Mouse (Mus musculus) limb, embryonic 15.5 days (tissue): ENCODE results near the gene Usp37. TPM values are rescaled to one million over a fixed set of nuclear protein-coding genes. Genes with fewer than 3 reads are reported as not detected.
"Not testable (repeated sequence)": the region's sequence is repeated elsewhere in the genome, so short reads cannot be mapped to it uniquely, and the experiment has no call there.

Experiments
- ATAC-seq: fragments of 200-750 bp; cut with Nextera tagmentation; 2 replicates; pipeline ENCODE4 v1.8.0; 2017; ENCODE audit warnings: low read depth, moderate TSS enrichment; ENCODE audit not compliant: insufficient number of reproducible peaks, low FRiP score, low TSS enrichment
- H3K27ac ChIP-seq: fragments of 300-500 bp; sonication (generic); 2 replicates; pipeline ENCODE4 v1.5.1; 2015; ENCODE audit warnings: moderate library complexity, mild to moderate bottlenecking, inconsistent platforms
- H3K27me3 ChIP-seq: fragments of 300-500 bp; sonication (generic); 2 replicates; pipeline ENCODE4 v1.6.1; 2015; ENCODE audit warnings: inconsistent platforms
- H3K36me3 ChIP-seq: fragments of 300-500 bp; sonication (generic); 2 replicates; pipeline ENCODE4 v1.6.1; 2015; ENCODE audit warnings: inconsistent platforms
- H3K4me1 ChIP-seq: fragments of 300-500 bp; sonication (generic); 2 replicates; pipeline ENCODE4 v1.6.1; 2015; ENCODE audit warnings: inconsistent platforms
- H3K4me2 ChIP-seq: fragments of 300-500 bp; sonication (generic); 2 replicates; pipeline ENCODE4 v1.6.1; 2015; ENCODE audit warnings: mild to moderate bottlenecking, inconsistent platforms
- H3K4me3 ChIP-seq: fragments of 300-500 bp; sonication (generic); 2 replicates; pipeline ENCODE4 v1.5.1; 2015; ENCODE audit warnings: mild to moderate bottlenecking, inconsistent platforms
- H3K9ac ChIP-seq: fragments of 300-500 bp; sonication (generic); 2 replicates; pipeline ENCODE4 v1.6.1; 2015; ENCODE audit warnings: inconsistent platforms
- H3K9me3 ChIP-seq: fragments of 300-500 bp; sonication (generic); 2 replicates; pipeline ENCODE4 v1.6.1; 2016; ENCODE audit warnings: inconsistent platforms
- WGBS: fragments of 180-500 bp; shearing (Covaris S2); methylation state at CpG from one replicate; pipeline ENCODE4 v1.1.7; 2015; 5-methylcytosine and 5-hydroxymethylcytosine counted together
- polyA plus RNA-seq: library from polyadenylated mRNA; unstranded; fragments of >200 nt; fragmentation: Nextera tagmentation; extraction: Ambion mirVana; gene quantifications from 2 replicates; pipeline ENCODE4 v1.2.1, GENCODE M21; 2015

Usp37 gene
- polyA plus RNA-seq, 1 experiment from 2014 or later = 30.5 TPM

DNA sequence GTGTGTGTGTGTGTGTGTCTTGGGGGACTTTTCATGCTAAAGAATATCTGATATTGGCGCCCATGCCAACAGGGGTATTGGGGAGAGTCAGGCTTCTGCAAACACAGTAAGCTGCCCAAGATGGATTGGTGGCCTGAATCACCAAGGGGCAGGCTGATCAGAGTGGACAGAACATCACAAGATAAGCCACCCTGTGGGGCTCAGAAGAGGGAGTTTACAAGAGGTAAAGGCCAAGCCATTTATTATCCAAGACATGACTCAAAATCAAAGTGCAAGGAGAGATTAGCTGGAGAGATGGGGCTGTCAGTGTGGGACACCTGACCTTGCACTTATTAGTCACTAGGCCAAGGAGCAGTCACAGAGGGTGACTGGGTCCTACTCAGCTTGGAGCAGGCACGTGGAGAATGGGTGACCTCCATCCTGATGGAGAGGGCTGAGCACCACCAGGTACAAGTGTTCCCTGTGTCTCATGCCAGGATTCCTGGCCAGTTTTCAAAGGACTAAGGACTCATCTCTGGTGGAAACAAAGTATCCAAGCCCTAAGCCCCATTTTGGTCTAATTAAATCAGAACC, 132.2 kb downstream of the Usp37 start:
- 60% methylated on average over 2 of the region's 2 CpGs for WGBS
- Histone ChIP-seq H3K36me3 (no peaks in the 10 kb centered on the region), H3K4me3 (no peak overlapping the region), H3K9me3 (no peaks in the 10 kb centered on the region), H3K9ac (no peak overlapping the region), H3K27me3 (no peaks in the 10 kb centered on the region), H3K4me2 (no peak overlapping the region), H3K27ac (no peak overlapping the region), H3K4me1 (peaks cover 4% of the 10 kb centered on the region; the same call in 1 of the 2 replicates)
- no peak for ATAC-seq

DNA sequence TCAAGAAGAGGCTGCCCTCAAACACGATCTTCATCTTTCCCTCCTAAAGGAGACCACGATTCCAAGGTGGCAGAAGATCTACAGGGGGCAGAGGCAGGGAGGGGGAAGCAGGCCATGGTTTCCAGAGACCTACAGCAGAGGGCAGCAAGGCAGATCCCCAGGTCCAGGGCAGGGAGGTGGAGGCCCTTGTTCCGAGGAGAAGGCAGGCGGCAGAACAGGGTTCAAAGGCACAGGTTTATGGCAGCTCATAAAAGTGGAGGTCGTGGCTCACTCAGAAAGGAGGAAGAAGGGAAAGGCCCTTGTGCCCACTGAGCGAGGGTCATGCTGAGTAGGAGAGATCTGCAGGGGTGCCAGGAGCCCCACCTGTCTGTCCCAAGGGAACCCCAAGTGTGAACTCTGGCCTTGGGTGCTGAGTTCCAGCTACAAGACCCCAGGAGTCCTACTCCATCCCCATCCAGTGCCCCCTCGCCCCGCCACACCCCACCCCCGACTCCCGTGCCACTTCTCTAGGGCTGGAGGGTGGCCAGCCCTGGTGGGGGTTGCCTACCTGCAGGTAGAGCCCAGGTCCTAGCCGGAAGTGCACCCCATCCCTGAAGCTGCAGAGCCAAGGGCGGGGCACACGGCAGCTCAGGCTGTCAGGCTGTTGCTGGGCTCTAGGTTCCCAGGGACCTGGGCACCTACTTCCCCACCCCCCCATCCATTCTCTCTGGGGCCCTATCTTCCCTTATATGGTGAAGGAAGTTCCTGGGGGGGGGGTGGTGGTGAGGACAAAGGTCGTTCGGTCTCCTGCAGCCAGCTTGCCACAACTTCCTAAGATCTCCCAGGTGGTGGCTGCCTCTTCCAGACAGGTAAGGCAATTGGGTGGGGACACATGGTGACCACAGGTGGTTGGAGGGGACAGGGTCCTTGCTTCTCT, 135.2 kb downstream of the Usp37 start, which contains the start of gene Vil1:
Gene Vil1, plus strand, starts transcription at position 788 of the 916 bp plus-strand sequence.
- 36% methylated on average over 15 of the region's 15 CpGs for WGBS
- Histone ChIP-seq H3K4me3 (no peak within 1 kb of the TSS), H3K4me1 (peaks cover 4% of the 10 kb centered on the region; the same call in 1 of the 2 replicates), H3K4me2 (no peak within 1 kb of the TSS), H3K9me3 (no peaks in the 10 kb centered on the region), H3K27ac (no peak within 1 kb of the TSS), H3K36me3 (no peaks in the 10 kb centered on the region), H3K27me3 (no peaks in the 10 kb centered on the region), H3K9ac (no peak within 1 kb of the TSS)
- no peak for ATAC-seq

DNA sequence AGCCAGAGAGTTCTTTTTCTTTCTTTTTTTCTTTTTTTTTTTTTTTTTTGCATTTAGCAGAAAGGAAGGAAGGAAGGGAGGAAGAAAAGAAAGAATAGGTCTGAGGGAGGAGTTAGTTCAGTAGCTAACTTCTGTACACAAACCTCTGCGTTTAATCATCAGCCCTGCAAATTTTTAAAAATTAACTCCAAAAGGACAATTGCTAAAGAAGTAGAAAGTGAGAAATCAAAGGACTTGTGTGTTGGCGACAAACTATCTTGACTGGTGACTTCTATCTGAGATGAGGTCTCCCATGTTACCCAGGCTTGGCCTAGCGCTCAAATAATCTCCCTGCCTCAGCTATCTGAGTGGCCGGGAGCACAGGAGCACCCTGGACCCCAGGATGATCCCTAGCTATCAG, 139.9 kb downstream of the Usp37 start:
- Histone ChIP-seq H3K9ac (no peak overlapping the region), H3K27me3 (no peaks in the 10 kb centered on the region; the same call in 1 of the 2 replicates), H3K4me3 (no peak overlapping the region), H3K4me2 (no peak overlapping the region), H3K4me1 (peaks cover 4% of the 10 kb centered on the region; the same call in 1 of the 2 replicates), H3K36me3 (no peaks in the 10 kb centered on the region), H3K27ac (no peak overlapping the region), H3K9me3 (no peaks in the 10 kb centered on the region)
- ATAC-seq = no peak
- WGBS = 90% methylated on average over 4 of the region's 4 CpGs

DNA sequence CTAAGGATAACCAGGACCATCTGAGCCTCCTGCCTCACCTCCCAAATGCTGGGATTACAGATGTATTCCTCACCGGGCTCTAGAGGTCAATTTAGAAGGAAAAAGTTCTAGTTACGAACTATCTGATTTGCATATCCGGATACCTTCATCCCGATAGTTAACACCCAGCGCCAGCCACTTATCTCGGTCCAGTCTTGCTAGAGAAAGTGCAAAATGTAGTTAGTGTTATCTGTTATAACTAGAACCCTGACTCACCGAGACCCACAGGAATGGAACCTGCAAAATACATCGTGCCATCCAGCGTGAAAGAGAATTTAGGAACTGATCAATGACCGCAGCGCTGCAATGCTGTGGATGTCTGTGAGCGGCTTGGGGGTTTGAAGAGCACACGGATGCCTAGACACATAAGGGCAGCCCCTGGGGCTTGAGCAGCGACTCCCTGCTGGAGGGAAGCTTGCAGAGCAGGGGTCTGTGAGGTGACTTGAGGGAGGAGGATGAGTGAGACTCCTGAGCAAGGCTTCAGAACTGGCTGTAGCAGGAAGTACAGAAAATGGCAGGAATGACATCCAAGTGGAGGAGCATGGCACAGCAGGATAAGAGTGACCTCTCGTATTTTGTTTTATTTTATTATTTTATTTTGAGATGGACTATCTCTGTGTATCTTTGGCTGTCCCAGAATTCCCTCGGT, 142.9 kb downstream of the Usp37 start:
- WGBS = 51% methylated on average over 16 of the region's 16 CpGs
- no peaks in the 10 kb centered on the region for H3K36me3 ChIP-seq
- no peaks in the 10 kb centered on the region; the same call in 1 of the 2 replicates for H3K27me3 ChIP-seq
- H3K4me2 ChIP-seq = no peak overlapping the region
- H3K27ac ChIP-seq = no peak overlapping the region
- no peak overlapping the region for H3K9ac ChIP-seq
- no peaks in the 10 kb centered on the region for H3K9me3 ChIP-seq
- peaks cover 18% of the 10 kb centered on the region; the same call in 1 of the 2 replicates for H3K4me1 ChIP-seq
- no peak for ATAC-seq
- no peak overlapping the region for H3K4me3 ChIP-seq

DNA sequence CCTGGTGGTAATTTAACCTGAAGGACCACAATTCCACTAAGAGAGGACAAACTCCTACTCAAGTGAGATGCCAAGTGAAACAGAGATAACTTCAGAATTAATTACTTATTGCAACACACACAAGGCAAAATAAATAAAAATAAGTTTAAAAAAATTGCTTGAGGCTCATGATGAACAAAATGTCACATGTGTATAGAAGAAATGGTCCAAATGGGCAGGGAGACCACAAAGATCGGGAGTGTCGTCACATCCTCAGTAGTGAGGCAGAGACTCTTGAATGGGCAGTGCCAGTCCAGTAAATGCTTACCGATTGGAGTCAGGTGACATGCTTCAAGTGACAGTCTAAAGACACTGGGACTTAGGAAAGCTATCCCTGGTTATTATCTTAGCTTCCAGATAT, 143.6 kb downstream of the Usp37 start:
- H3K4me3 ChIP-seq = no peak overlapping the region
- no peak for ATAC-seq
- H3K4me1 ChIP-seq = peaks cover 18% of the 10 kb centered on the region; the same call in 1 of the 2 replicates
- H3K27me3 ChIP-seq = no peaks in the 10 kb centered on the region; the same call in 1 of the 2 replicates
- H3K9ac ChIP-seq = no peak overlapping the region
- no peak overlapping the region for H3K27ac ChIP-seq
- no peak overlapping the region for H3K4me2 ChIP-seq
- no peaks in the 10 kb centered on the region for H3K36me3 ChIP-seq
- WGBS = 82% methylated on average over 3 of the region's 3 CpGs
- H3K9me3 ChIP-seq = no peaks in the 10 kb centered on the region

DNA sequence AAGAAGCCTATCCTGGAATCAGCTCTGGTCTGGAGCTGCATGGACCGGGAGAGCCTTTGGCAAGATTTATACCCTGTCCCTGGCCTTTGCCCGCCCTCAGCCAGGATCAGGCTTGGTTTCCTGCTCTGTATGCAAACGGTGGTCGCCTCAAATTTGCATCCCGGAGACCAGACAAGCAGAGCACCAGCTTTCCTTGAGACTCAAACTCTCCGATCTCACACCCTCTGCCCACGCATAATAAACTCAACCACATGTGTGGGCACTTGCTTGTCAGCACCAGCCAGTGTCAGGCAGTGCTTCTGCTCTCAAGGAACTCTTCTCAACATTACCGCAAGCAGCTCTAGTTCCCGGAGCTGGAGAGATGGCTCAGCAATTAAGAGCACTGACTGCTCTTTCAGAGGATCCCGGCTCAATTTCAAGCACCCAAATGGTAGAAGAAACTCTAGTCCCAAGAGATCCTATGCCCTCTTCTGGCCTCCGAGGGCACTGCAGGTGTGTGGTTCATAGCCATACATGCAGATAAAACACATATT, 146.1 kb downstream of the Usp37 start:
- Histone ChIP-seq H3K27me3 (no peaks in the 10 kb centered on the region; the same call in 1 of the 2 replicates), H3K4me2 (peak overlapping the region; percentile 81), H3K27ac (peak overlapping the region; percentile 96), H3K4me1 (peaks cover 37% of the 10 kb centered on the region), H3K9ac (peak overlapping the region; percentile 40), H3K4me3 (peak overlapping the region; percentile 44), H3K9me3 (no peaks in the 10 kb centered on the region), H3K36me3 (peaks cover 24% of the 10 kb centered on the region)
- 5% methylated on average over 11 of the region's 11 CpGs for WGBS
- ATAC-seq = peak; percentile 20

DNA sequence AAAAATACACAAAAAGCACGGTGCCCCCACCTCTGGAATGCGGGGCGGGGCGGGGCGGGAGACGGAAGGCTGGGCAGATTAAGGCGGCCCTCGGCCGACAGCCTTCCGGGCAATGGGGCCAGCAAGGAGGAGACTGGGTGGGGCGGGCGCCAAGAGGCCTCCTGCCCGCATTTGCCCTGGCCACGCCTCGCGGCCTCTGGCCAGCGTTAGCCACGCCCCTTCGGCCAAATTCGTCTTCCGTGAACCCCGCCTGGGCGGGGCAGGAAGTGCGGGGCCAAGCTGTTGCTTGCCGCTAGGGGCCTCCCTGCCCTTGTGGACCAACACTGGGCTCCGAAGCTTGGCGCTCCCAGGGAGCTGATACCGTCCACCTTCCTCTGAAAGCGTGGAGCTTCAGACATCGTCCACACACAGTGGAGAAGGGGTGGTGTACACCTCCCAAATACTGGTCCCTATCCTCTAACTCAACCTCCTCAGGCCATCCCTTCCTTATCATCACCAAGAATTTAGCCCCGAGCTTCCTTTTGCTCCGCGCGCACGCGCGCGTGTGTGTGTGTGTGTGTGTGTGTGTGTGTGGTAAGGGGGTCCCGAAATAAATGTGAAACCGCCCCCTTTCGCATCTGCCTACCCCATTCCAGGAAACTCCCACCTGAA, 146.7 kb downstream of the Usp37 start:
- H3K4me3 ChIP-seq = peak overlapping the region; percentile 44
- WGBS = under 1% methylated on average over 40 of the region's 41 CpGs
- peak overlapping the region; percentile 40 for H3K9ac ChIP-seq
- H3K4me1 ChIP-seq = peaks cover 42% of the 10 kb centered on the region
- no peaks in the 10 kb centered on the region for H3K9me3 ChIP-seq
- H3K4me2 ChIP-seq = peak overlapping the region; percentile 81
- peaks cover 24% of the 10 kb centered on the region for H3K36me3 ChIP-seq
- no peaks in the 10 kb centered on the region; the same call in 1 of the 2 replicates for H3K27me3 ChIP-seq
- peak overlapping the region; percentile 96 for H3K27ac ChIP-seq
- peak; percentile 88 for ATAC-seq

DNA sequence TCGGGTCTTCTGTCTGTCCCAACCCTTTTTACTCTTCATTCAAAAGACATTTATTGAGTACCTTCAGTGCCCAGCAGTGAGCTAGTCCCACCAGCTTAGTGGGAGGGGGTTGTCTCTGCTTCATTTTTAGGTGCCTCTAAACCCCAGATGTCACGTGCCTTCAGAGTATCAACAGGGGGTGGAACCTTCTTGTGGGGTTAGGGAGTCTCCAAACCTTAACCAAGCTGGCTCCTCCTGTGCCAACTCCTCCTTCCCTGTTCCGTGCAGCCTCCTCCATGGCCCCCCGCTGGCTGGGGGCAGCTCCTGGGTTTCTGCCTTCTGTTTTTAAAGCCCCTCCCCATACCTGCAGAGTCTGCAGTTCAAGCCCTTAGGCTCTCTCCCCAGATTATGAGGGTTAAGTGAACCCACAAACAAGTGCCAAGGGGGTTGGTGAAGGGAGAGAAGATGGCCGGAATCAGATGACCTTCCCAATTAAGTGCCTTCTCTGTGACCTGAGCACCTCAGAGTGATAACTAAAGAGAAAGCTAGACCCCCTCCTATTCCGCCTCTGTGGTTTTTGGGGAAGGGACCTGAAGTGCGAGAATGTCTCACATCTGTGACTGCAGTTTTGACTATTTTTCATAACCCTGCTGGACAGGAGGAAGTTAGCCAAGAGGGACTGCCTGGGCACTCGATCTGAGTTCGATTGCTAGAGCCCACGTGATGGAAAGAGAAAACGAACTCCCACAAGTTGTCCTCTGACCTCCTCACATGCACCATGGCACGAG, 147.4 kb downstream of the Usp37 start:
- not testable (repeated sequence) for H3K9ac ChIP-seq, ATAC-seq

DNA sequence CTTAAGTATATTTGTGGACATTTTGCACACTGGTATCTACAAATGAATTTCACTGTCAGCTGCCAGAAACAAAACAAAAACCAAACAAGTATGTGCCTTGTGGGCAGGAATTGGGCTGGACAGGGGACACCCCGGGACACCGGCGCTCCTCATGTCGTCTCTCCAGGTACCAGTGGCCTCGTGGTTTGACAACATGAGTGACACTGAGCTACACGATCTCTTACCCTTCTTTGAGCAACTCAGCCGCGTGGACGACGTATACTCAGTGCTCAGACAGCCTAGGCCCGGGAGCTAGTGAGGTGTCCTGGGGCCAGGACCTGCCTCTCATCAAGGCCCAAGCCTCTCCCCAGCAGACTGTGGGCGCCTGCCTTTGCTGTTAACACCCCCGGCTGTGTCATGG, 148.8 kb downstream of the Usp37 start:
- WGBS = 88% methylated on average over 13 of the region's 13 CpGs
- no peak overlapping the region for H3K4me2 ChIP-seq
- peaks cover 24% of the 10 kb centered on the region for H3K36me3 ChIP-seq
- peaks cover 50% of the 10 kb centered on the region for H3K4me1 ChIP-seq
- H3K9me3 ChIP-seq = no peaks in the 10 kb centered on the region
- H3K4me3 ChIP-seq = no peak overlapping the region
- no peak overlapping the region for H3K27ac ChIP-seq
- no peaks in the 10 kb centered on the region for H3K27me3 ChIP-seq
- H3K9ac ChIP-seq = no peak overlapping the region
- ATAC-seq = no peak

More for the DNA sequence above, 147.4 kb downstream of the Usp37 start:
- H3K4me2 ChIP-seq = peak overlapping the region; percentile 81
- 10% methylated on average over 12 of the region's 12 CpGs for WGBS
- H3K36me3 ChIP-seq = peaks cover 24% of the 10 kb centered on the region
- peaks cover 42% of the 10 kb centered on the region for H3K4me1 ChIP-seq
- not testable (repeated sequence) for H3K9me3 ChIP-seq, H3K27me3 ChIP-seq
- peak overlapping the region; percentile 44 for H3K4me3 ChIP-seq
- H3K27ac ChIP-seq = peak overlapping the region; percentile 96

DNA sequence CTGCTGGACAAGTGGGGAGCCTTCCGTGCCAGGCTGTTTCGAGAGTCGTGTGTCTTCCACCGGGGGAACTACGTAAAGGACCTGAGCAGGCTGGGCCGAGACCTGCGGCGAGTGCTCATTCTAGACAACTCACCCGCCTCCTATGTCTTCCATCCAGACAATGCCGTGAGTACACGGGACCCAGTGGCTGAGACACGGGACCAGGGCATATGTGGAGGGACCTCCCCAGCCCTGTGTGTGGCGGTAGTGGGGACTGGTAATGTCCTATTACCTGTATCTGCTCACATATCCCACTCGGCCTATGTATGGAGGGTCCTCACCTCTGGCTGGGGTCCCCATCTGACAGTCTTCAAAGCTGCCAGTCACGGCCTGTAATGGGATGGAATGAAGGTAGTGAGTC, 149.2 kb downstream of the Usp37 start:
- WGBS = 91% methylated on average over 15 of the region's 15 CpGs
- Histone ChIP-seq H3K4me3 (no peak overlapping the region), H3K27me3 (no peaks in the 10 kb centered on the region), H3K4me2 (no peak overlapping the region), H3K27ac (no peak overlapping the region), H3K4me1 (peaks cover 55% of the 10 kb centered on the region), H3K36me3 (peaks cover 24% of the 10 kb centered on the region), H3K9me3 (no peaks in the 10 kb centered on the region), H3K9ac (no peak overlapping the region)
- no peak for ATAC-seq
